Mouse (Mus musculus) CD4-positive helper T cell, adult 2 months (primary cell): ENCODE results near the gene Foxp1.

ENCODE experiments used
- DNase-seq: peaks from one replicate; pipeline ENCODE4 v3.0.0-alpha.2; 2012; ENCODE audit warnings: low read depth, missing footprints, low spot score

Foxp1 gene

GRCm38 (mm10) chr6:99026040-99026439, 496.5 kb downstream of the Foxp1 start:
- peak; percentile 77 for DNase-seq

GRCm38 (mm10) chr6:99024588-99024987, 497.9 kb downstream of the Foxp1 start:
- DNase-seq = no peak

- no peak for DNase-seq
These were observed 501.7 kb downstream of the Foxp1 start for GRCm38 (mm10) chr6:99020570-99021444.

- DNase-seq = no peak
These were observed 502.8 kb downstream of the Foxp1 start for GRCm38 (mm10) chr6:99019716-99020115.

DNA sequence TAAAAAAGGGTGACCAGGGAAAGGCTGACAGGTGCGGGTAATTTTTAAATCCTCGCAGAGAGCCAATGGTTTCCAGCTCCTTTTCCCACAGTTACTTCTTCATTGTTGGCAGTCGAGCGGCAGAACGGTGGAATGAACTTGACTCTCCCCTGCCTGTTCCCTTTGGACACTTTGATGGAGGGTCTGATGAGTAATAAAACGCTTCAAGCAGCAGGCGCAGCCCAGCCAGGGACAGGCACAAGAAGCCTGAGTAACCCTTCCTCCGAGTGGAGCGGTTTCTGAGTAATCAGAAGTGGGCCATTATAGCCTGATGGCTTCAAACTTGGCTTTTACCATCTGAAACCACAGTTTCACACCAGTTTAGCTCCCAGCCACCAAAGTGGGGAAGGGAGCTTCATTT, 503.3 kb downstream of the Foxp1 start:
- DNase-seq = no peak

- no peak for DNase-seq
These were observed 508.5 kb downstream of the Foxp1 start for GRCm38 (mm10) chr6:99013866-99014502.

DNA sequence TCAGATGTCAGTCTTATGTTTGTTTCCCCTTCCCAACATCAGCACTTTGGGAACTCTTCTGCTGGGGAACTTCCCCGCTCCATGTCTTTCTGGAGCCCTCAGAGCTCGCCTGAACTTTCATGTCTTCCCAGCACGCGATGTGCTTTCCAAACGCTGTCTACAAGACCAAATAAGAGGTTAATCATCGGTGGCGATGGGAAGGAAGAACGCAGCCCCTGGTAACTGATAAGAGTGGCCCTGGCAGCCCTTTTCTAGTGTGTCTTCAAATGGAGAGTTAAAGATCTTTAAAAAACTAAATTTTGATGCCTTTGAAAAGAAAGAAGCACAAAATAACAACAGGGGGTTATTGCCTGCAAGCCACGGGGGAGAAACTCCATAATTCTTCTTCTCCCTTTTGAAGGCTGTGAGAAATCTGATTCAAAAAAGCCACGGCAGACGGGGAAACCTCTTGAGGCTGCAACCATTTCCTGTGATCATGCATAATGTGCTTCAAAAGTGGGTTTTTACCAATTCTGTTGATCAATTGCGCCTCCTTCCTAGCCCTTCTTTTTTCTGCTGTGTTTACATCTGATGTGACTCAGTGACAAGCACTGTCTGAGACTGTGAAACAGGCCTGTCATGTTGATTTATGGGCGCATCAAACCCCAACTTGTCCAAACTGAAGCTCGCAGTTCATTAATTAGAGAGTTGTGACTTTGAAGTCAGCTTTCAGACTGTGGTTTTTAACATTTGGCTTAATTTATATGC, 509.2 kb downstream of the Foxp1 start:
- DNase-seq = peak; percentile 66

DNA sequence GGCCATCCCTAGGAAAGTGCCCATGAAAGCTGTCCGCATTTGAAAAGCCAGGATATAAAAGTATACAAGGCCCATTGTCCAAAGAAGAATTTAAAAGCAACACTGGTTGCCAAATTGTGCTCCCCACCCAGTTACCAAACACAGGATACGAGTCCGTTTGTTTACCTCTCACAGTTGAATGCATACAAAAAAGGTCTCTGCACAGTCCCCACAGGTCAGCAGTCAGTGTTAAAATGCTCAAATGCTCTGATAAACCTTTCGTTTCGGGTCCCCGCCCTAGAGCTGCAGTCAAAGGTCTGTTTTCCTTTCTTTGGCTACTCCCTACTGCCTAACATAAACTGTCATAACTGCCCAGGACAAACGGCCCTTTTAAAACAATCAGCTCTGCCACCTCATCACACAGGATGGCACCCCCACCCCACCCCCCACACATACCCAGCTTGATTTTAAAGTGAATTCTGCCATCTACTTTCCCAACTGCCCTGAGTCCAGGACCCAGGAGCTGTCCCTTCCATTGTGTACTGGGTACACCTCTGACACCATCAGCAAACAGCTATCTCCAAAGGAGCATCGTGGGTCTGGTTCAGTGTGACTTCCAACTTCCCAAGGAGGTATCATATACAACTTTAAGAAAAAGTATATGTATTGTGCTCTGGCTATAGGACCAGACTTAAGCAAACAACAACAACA, 510.5 kb downstream of the Foxp1 start:
- no peak for DNase-seq

DNA sequence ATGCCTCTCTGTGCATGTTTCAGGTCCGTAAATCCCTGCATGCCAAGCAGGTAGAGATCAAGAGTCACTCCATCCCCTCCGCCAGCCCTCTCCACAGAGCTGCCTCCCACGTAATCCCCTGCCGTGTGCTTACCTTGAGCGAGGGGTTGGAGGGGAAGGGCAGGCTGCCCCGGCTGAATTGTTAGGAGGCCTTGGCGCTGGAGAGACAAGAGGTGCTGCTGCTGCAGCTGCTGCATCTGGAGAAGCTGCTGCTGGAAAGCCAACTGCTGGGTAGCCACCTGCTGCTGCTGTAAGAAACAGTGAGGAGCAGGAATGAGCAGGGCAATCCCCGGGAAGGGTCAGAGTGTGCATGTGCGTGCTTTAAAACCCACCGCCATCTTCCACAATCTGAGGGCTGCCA, 512.8 kb downstream of the Foxp1 start:
- DNase-seq = no peak

DNA sequence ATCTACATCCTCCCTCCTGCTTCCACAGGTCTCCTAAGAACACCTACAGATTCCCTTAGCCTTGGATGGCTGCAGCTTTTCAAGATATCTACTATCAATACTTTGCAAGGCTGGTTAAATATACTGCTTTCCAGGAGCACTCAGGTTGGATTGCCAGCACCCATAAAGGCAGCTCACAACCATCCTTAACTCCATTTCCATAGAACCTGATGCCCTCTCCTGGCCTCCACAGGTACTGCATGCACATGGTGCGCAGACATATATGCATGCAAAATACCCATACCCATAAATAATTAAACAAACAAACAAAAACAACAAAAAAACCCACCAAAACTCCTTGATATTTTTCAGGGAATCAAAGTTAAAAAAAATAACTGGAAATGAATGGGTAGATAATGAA, 514.0 kb downstream of the Foxp1 start:
- no peak for DNase-seq

DNA sequence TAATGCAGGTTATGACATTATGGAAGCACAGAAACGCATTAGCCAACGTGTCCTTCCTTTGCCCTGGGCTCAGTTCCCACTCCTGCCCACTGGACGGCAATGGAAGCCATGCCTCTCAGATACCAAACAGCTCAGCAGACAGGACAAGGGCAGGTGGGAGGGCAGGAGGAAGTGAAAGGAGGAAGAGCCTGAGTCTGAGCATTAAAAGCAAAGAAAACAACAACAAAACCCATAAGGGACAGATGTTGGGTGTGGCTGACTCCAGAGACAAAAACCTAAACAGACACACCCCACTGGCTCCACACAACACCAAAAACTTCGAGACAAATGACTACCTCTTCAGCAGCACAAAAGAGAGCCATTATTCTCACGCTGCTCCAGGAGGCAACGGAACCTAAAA, 515.0 kb downstream of the Foxp1 start:
- no peak for DNase-seq

DNA sequence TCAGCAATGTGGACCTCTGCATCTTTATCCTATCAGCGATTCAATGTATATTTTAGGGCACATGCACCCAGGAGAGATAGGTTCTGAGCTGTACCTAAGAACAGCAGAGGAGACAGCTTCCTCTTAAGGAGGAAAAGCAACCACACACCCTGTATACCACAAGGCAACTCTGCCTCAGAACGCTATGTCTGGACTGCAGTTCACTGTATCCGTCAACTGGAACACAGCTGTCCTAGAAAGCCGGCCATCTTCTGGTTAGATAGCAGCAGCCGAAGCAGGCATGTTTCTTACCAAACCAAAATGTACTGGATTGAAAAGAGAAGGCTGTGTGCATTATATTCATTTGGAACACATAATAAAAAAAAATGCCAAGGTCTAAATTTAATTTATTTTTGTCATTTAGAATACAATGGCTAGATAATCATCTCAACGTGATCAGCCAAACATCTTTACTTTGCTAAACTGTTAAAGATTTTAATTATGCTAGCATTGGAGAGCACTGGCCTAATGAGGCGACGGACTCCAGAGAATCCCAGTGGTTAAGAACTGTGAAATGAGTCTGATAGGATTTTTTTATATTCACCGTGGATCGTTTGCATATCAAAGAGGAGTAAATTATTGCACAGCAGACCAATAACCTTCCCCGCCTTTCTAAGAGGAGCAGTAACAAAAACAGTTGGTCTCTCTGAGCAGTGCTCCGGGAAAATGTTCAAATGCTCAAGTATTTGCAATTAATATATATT, 518.1 kb downstream of the Foxp1 start:
- DNase-seq = no peak

DNA sequence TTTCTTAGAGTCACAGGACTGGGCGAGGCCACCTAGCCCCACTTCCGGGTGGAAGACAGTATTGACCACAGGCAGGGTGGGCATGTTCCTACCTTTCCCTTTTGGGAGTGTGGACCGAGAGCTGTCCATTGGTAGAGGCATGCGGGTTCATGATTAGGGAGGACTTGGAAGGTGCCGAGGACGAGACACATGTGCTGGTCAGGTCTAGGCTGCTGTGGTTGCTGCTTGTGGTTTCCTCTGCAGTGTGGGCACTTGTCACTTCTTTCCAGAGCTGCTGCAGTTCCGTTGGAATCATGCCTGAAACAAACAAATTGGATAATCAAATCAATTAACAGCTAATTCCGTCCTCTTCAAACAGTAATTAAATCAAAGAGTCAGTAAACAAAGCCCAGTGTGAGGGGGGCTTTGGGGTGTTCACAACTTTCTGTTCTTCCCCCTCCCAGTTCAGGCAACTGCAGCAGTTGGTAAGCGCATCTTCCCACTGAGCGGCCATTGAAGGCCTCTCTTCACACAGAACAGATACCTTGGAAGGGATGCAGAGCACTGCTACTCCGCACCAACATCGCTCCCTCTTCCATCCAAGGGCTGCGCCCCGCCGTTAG, 519.3 kb downstream of the Foxp1 start:
- DNase-seq = no peak

GRCm38 (mm10) chr6:99001637-99002036, 520.9 kb downstream of the Foxp1 start:
- no peak for DNase-seq

- DNase-seq = no peak
These were observed 523.3 kb downstream of the Foxp1 start for GRCm38 (mm10) chr6:98998971-98999932.

DNA sequence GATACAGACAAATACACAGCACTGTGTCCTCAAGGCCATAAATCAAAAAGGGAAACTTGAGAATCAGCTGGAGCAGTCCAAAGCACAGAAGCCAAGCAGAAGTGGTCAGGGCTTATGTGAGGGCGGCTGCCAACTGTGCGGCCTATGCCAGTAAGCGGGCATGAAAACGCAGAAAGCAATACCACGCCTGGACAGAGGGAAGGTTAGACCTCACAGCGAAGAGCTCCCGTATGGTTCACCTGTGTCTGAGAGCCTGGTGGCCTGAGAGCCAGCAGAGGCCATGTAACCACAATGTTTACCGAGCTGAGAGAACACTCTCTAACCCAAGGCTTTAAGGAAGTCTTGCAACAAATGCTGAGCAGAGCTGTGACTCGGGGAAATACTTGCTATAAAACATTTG, 524.8 kb downstream of the Foxp1 start:
- no peak for DNase-seq

- DNase-seq = no peak
These were observed 525.7 kb downstream of the Foxp1 start for GRCm38 (mm10) chr6:98996822-98997221.

- DNase-seq = no peak
These were observed 526.2 kb downstream of the Foxp1 start for GRCm38 (mm10) chr6:98996346-98996745.

DNA sequence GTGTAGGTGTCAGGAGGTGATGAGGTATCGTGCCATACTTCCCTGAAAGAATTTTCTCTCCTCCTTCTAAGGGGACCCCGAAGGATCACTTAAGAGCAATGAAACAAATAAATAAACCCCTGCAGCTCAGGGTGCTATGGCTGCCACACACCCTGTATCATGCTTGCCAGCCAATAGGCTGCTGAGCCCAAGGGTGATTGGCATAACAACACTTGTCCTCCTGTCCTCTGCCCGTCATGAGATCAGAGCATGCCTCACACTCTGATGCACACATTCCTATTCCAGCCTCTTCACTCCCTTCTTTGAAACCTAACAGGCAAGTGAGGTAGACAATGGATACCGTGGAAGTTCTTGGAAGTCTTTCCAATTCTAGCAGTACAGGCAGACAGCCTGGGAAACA, 526.8 kb downstream of the Foxp1 start:
- DNase-seq = no peak

GRCm38 (mm10) chr6:98994902-98995301, 527.6 kb downstream of the Foxp1 start:
- no peak for DNase-seq
